Mouse (Mus musculus) G1E (cell line): ENCODE data around the gene Mrpl38.
A peak's percentile ranks its signal among the peaks of the same experiment; 100 is the strongest.

Experiments
- CTCF ChIP-seq: IDR thresholded peaks from 2 replicates; pipeline ENCODE4 v1.5.1; 2012; ENCODE audit warnings: low read depth, low read length, inconsistent platforms, mixed read lengths
- POLR2AphosphoS5 ChIP-seq: IDR thresholded peaks from 2 replicates; pipeline ENCODE4 v1.6.1; 2012; ENCODE audit warnings: low read depth, low read length, inconsistent platforms; ENCODE audit not compliant: insufficient replicate concordance

GRCm38 (mm10) chr11:116138468-116139138 is at the start of gene Mrpl38:
- peak; percentile 74; the same call in 1 of the 2 replicates for TF ChIP-seq CTCF
- no peak for TF ChIP-seq POLR2AphosphoS5
